Comparison of ENCODE assay signal across 15 mouse cellular contexts in genomic region chrX:94091001-94091400, GRCm38 (mm10).
"Had no signal": no experiment of that assay in that cellular context is flagged by ENCODE, and none has a peak within 500 bp of the region (broad histone marks: within the 10 kb centered on the region; RNA-seq: fewer than 3 reads in every experiment).

No protein-coding gene starts in this region.

- H3K9me3 ChIP-seq: neural tube, embryonic 15.5 days; stomach, embryonic 15.5 days had no signal

- H3K36me3 ChIP-seq: neural tube, embryonic 15.5 days; stomach, embryonic 15.5 days had no signal

- H3K27ac ChIP-seq: neural tube, embryonic 15.5 days; stomach, embryonic 15.5 days; stomach, postnatal 0 days had no signal

- H3K9ac ChIP-seq: neural tube, embryonic 15.5 days; stomach, embryonic 15.5 days had no signal

- H3K4me3 ChIP-seq: neural tube, embryonic 15.5 days; stomach, embryonic 15.5 days had no signal

- DNase-seq: retina, postnatal 1 day; right cerebral cortex, adult 18-20 months; right cerebral cortex, postnatal 14 days; right cerebral cortex, postnatal 25 days; right cerebral cortex, postnatal 4 days; spleen, adult 18-20 months; thymus, adult 18-20 months; thymus, adult 2 months; thymus, postnatal 14 days; thymus, postnatal 25 days; thymus, postnatal 36 days; thymus, postnatal 4 days had no signal

- H3K4me1 ChIP-seq: neural tube, embryonic 15.5 days; stomach, embryonic 15.5 days had no signal

- H3K4me2 ChIP-seq: neural tube, embryonic 15.5 days; stomach, embryonic 15.5 days had no signal
